Mouse (Mus musculus): ENCODE data around the gene Cd200r3.

- TF ChIP-seq CTCF (IDR thresholded peaks at IDR 0.05; ENCODE audit: borderline replicate concordance, insufficient read depth, low read depth, low read length): no peak
- TF ChIP-seq POLR2A (IDR thresholded peaks at IDR 0.05; ENCODE audit: borderline replicate concordance, insufficient read depth, low read length): no peak
These were observed 11.5 kb upstream of the Cd200r3 start for GRCm38 (mm10) chr16:44932016-44932415.
